Mouse (Mus musculus) erythroblast, embryonic 14.5 days (primary cell): ENCODE results near the gene Tubb4b.

Experiments
- GATA1 ChIP-seq: IDR thresholded peaks from 2 replicates; pipeline ENCODE4 v1.6.1; 2012; ENCODE audit warnings: low read length, inconsistent platforms, mixed read lengths
- TAL1 ChIP-seq: IDR thresholded peaks from 3 replicates; pipeline ENCODE4 v1.6.1; 2012; ENCODE audit warnings: low read length, inconsistent platforms, mixed read lengths

- TF ChIP-seq TAL1 (no peak), GATA1 (no peak)
These were observed 42.6 kb downstream of the Tubb4b start for GRCm38 (mm10) chr2:25181891-25182397.
